Mouse (Mus musculus) megakaryocyte, embryonic 14.5 days (primary cell): ENCODE data around the gene Arhgef33. TPM values are rescaled to one million over a fixed set of nuclear protein-coding genes. Genes with fewer than 3 reads are reported as not detected.

ENCODE experiments used
- H3K27me3 ChIP-seq: replicated peaks from 2 replicates; pipeline ENCODE3; 2012; ENCODE audit warnings: inconsistent platforms
- H3K36me3 ChIP-seq: replicated peaks from 2 replicates; pipeline ENCODE3; 2012; ENCODE audit warnings: low read length, inconsistent platforms, mixed read lengths
- H3K4me1 ChIP-seq: 2 replicates; pipeline ENCODE4 v1.6.1; 2012; ENCODE audit warnings: inconsistent platforms
- H3K4me3 ChIP-seq: replicated peaks from 2 replicates; pipeline ENCODE3; 2012; ENCODE audit warnings: moderate library complexity, mild to moderate bottlenecking, inconsistent platforms
- H3K9me3 ChIP-seq: 2 replicates; pipeline ENCODE4 v1.6.1; 2012; ENCODE audit warnings: inconsistent platforms
- FLI1 ChIP-seq: IDR thresholded peaks from 2 replicates; pipeline ENCODE4 v1.6.1; 2012; ENCODE audit warnings: low read length, inconsistent platforms, mixed read lengths
- GATA1 ChIP-seq: IDR thresholded peaks from 3 replicates; pipeline ENCODE4 v1.6.1; 2012; ENCODE audit warnings: mixed read lengths, low read length, inconsistent platforms, borderline replicate concordance
- polyA plus RNA-seq: library from polyadenylated mRNA; stranded (reverse); fragments of >175 nt; gene quantifications from 2 replicates; pipeline ENCODE4 v1.2.3, GENCODE M21; 2012; ENCODE audit warnings: low replicate concordance; ENCODE audit not compliant: insufficient read depth

Arhgef33 gene
- polyA plus RNA-seq, 1 experiment = not detected

GRCm38 (mm10) chr17:80291148-80291547 is 16.1 kb upstream of the Arhgef33 start:
- H3K27me3 ChIP-seq = no peaks in the 10 kb centered on the region
- no peaks in the 10 kb centered on the region for H3K9me3 ChIP-seq
- H3K4me3 ChIP-seq = no peak overlapping the region
- TF ChIP-seq FLI1 (no peak), GATA1 (no peak)
- peaks cover 20% of the 10 kb centered on the region; the same call in 1 of the 2 replicates for H3K4me1 ChIP-seq
- H3K36me3 ChIP-seq = no peaks in the 10 kb centered on the region

GRCm38 (mm10) chr17:80295258-80295657 is 11.9 kb upstream of the Arhgef33 start:
- Histone ChIP-seq H3K36me3 (no peaks in the 10 kb centered on the region), H3K4me3 (no peak overlapping the region), H3K9me3 (no peaks in the 10 kb centered on the region), H3K4me1 (peaks cover 2% of the 10 kb centered on the region; the same call in 1 of the 2 replicates), H3K27me3 (no peaks in the 10 kb centered on the region)
- TF ChIP-seq FLI1 (no peak), GATA1 (no peak)

- Histone ChIP-seq H3K27me3 (peaks cover 2% of the 10 kb centered on the region), H3K36me3 (no peaks in the 10 kb centered on the region), H3K4me3 (no peak overlapping the region), H3K9me3 (no peaks in the 10 kb centered on the region), H3K4me1 (no peaks in the 10 kb centered on the region; the same call in 1 of the 2 replicates)
- TF ChIP-seq FLI1 = no peak
- TF ChIP-seq GATA1 = no peak
These were observed 8.4 kb upstream of the Arhgef33 start for GRCm38 (mm10) chr17:80298844-80299243.

GRCm38 (mm10) chr17:80311761-80312160 is 4.6 kb downstream of the Arhgef33 start:
- Histone ChIP-seq H3K4me3 (no peak overlapping the region), H3K4me1 (peaks cover 4% of the 10 kb centered on the region; the same call in 1 of the 2 replicates), H3K9me3 (no peaks in the 10 kb centered on the region), H3K27me3 (peaks cover 19% of the 10 kb centered on the region), H3K36me3 (no peaks in the 10 kb centered on the region)
- TF ChIP-seq GATA1 (no peak), FLI1 (no peak)

GRCm38 (mm10) chr17:80312405-80312804 is 5.2 kb downstream of the Arhgef33 start:
- Histone ChIP-seq H3K27me3 (peaks cover 19% of the 10 kb centered on the region), H3K9me3 (no peaks in the 10 kb centered on the region), H3K4me3 (no peak overlapping the region), H3K4me1 (no peaks in the 10 kb centered on the region), H3K36me3 (no peaks in the 10 kb centered on the region)
- no peak for TF ChIP-seq FLI1
- TF ChIP-seq GATA1 = no peak

- H3K27me3 ChIP-seq = peaks cover 20% of the 10 kb centered on the region
- H3K9me3 ChIP-seq = no peaks in the 10 kb centered on the region
- H3K36me3 ChIP-seq = no peaks in the 10 kb centered on the region
- H3K4me1 ChIP-seq = peaks cover 11% of the 10 kb centered on the region; the same call in 1 of the 2 replicates
- TF ChIP-seq FLI1 (no peak), GATA1 (no peak)
- H3K4me3 ChIP-seq = no peak overlapping the region
These were observed 15.0 kb downstream of the Arhgef33 start for GRCm38 (mm10) chr17:80322228-80322627.

- Histone ChIP-seq H3K4me3 (no peak overlapping the region), H3K36me3 (no peaks in the 10 kb centered on the region), H3K4me1 (peaks cover 11% of the 10 kb centered on the region; the same call in 1 of the 2 replicates)
These were observed 15.8 kb downstream of the Arhgef33 start for GRCm38 (mm10) chr17:80323015-80323414.

GRCm38 (mm10) chr17:80323658-80324057 is 16.5 kb downstream of the Arhgef33 start:
- Histone ChIP-seq H3K9me3 (no peaks in the 10 kb centered on the region), H3K4me1 (peaks cover 11% of the 10 kb centered on the region; the same call in 1 of the 2 replicates), H3K36me3 (no peaks in the 10 kb centered on the region), H3K4me3 (no peak overlapping the region), H3K27me3 (peaks cover 24% of the 10 kb centered on the region)
- TF ChIP-seq GATA1 (no peak), FLI1 (no peak)

More at GRCm38 (mm10) chr17:80323015-80323414, 15.8 kb downstream of the Arhgef33 start:
- Histone ChIP-seq H3K9me3 (no peaks in the 10 kb centered on the region), H3K27me3 (peaks cover 24% of the 10 kb centered on the region)
- TF ChIP-seq GATA1 = no peak
- TF ChIP-seq FLI1 = no peak

- Histone ChIP-seq H3K27me3 (peaks cover 24% of the 10 kb centered on the region), H3K36me3 (no peaks in the 10 kb centered on the region), H3K9me3 (no peaks in the 10 kb centered on the region), H3K4me1 (peaks cover 11% of the 10 kb centered on the region; the same call in 1 of the 2 replicates), H3K4me3 (no peak overlapping the region)
- TF ChIP-seq FLI1 = no peak
- TF ChIP-seq GATA1 = no peak
These were observed 17.3 kb downstream of the Arhgef33 start for GRCm38 (mm10) chr17:80324521-80324920.

- Histone ChIP-seq H3K27me3 (peaks cover 23% of the 10 kb centered on the region), H3K4me3 (no peak overlapping the region), H3K36me3 (no peaks in the 10 kb centered on the region), H3K9me3 (no peaks in the 10 kb centered on the region), H3K4me1 (peaks cover 11% of the 10 kb centered on the region; the same call in 1 of the 2 replicates)
- TF ChIP-seq GATA1 (no peak), FLI1 (no peak)
These were observed 18.2 kb downstream of the Arhgef33 start for GRCm38 (mm10) chr17:80325456-80325855.

- Histone ChIP-seq H3K36me3 (no peaks in the 10 kb centered on the region), H3K27me3 (peaks cover 21% of the 10 kb centered on the region), H3K4me3 (no peak overlapping the region), H3K4me1 (peaks cover 11% of the 10 kb centered on the region; the same call in 1 of the 2 replicates), H3K9me3 (no peaks in the 10 kb centered on the region)
- TF ChIP-seq FLI1 = no peak
- no peak for TF ChIP-seq GATA1
These were observed 19.2 kb downstream of the Arhgef33 start for GRCm38 (mm10) chr17:80326431-80326830.
